ENCODE assay signal across 8 mouse cellular contexts in the genomic region with DNA sequence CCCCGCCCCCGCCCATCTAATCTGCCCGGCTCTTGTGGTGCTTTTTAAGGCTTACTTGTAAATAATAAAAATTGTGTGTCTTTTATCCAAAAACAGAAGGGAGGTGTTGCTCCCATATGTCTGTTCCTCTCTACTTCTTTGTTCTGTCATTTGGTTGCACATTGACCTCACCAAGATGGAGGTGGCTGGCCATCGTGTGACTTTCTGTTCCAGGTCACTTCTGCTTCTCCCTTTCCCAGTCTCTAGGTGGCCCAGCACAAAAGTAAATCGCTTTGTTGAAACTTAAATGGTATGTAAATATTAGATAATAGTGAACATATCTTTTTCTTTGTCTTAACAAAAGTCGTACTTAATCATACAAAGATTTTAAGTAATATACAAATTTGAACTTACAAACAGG. TPM values are rescaled to one million over a fixed set of nuclear protein-coding genes. Genes with fewer than 3 reads are reported as not detected.
A peak's percentile ranks its signal among the peaks of the same experiment; 100 is the strongest.
DNase-seq lines count a peak whose midpoint lies in the region; ATAC-seq and TF ChIP-seq lines count a peak whose summit lies in the region.

No protein-coding gene starts in this region.

- no peak for TF ChIP-seq EP300 in heart, adult 2 months (IDR thresholded peaks at IDR 0.05; ENCODE audit: insufficient read depth, low read depth, low read length)

- H3K4me3 ChIP-seq in heart, adult 2 months: peak overlapping the region; percentile 75; the same call in 1 of the 2 replicates
- peak overlapping the region; percentile 68 for H3K4me3 ChIP-seq in embryonic facial prominence, embryonic 13.5 days
- peak overlapping the region; percentile 72 for H3K4me3 ChIP-seq in intestine, postnatal 0 days (ENCODE audit: low read depth, low read length)
- peak overlapping the region; percentile 74 for H3K4me3 ChIP-seq in neural tube, embryonic 15.5 days (replicated peaks)

- H3K79me2 ChIP-seq in heart, adult 2 months (replicated peaks; ENCODE audit: control insufficient read depth, insufficient read depth, low read length): no peaks in the 10 kb centered on the region

- H3K9ac ChIP-seq in heart, adult 2 months (ENCODE audit: low read depth, low read length): no peak overlapping the region
- peak overlapping the region; percentile 72; the same call in 1 of the 2 replicates for H3K9ac ChIP-seq in embryonic facial prominence, embryonic 13.5 days
- H3K9ac ChIP-seq in intestine, postnatal 0 days (ENCODE audit: low read depth, low read length): no peak overlapping the region
- H3K9ac ChIP-seq in neural tube, embryonic 15.5 days (replicated peaks): no peak overlapping the region; the same call in 1 of the 2 replicates

- H3K27ac ChIP-seq in heart, adult 2 months: no peak overlapping the region
- no peak overlapping the region for H3K27ac ChIP-seq in embryonic facial prominence, embryonic 13.5 days
- peak overlapping the region; percentile 97; the same call in 1 of the 2 replicates for H3K27ac ChIP-seq in intestine, postnatal 0 days (ENCODE audit: low read depth, low read length)
- H3K27ac ChIP-seq in neural tube, embryonic 15.5 days (replicated peaks): peak overlapping the region; percentile 99

- intact Hi-C loops in heart, adult 2 months (cut with DNase I): loop anchor here (5.0 to 10.0 kb wide), 3 partner anchors 363 to 886 kb away; partner anchors contain the start of genes Chfr, Fbrsl1 and Gm15446
- intact Hi-C loops in heart, postnatal 14 days (cut with DNase I): loop anchor here (10.0 kb wide), 1 partner anchor 366 kb away; the partner anchor contains the start of gene Gm15446
- intact Hi-C loops in gastrocnemius, postnatal 36 days (cut with DNase I): loop anchor here (10.0 kb wide), 2 partner anchors 196 to 366 kb away; partner anchors contain the start of genes 4930522L14Rik and Gm15446

- WGBS in heart, adult 2 months: 19% methylated on average over 6 of the region's 6 CpGs
- WGBS in embryonic facial prominence, embryonic 13.5 days: 26% methylated on average over 6 of the region's 6 CpGs
- 21% methylated on average over 6 of the region's 6 CpGs for WGBS in intestine, postnatal 0 days
- 25% methylated on average over 6 of the region's 6 CpGs for WGBS in neural tube, embryonic 15.5 days

- DNase-seq in heart, adult 2 months: no peak
- DNase-seq in heart, postnatal 14 days: no peak
- peak; percentile 66 for DNase-seq in 3T3-L1 (ENCODE audit: low read depth, low spot score)
- no peak for DNase-seq in gastrocnemius, postnatal 36 days
- DNase-seq in kidney, adult 8-10 months: no peak

- peaks cover 33% of the 10 kb centered on the region for H3K9me3 ChIP-seq in embryonic facial prominence, embryonic 13.5 days
- peaks cover 15% of the 10 kb centered on the region for H3K9me3 ChIP-seq in intestine, postnatal 0 days (ENCODE audit: control insufficient read depth)
- H3K9me3 ChIP-seq in neural tube, embryonic 15.5 days (replicated peaks): no peaks in the 10 kb centered on the region; the same call in 1 of the 2 replicates

- H3K27me3 ChIP-seq in heart, adult 2 months (ENCODE audit: control insufficient read depth, insufficient read depth, low read length): no peaks in the 10 kb centered on the region
- H3K27me3 ChIP-seq in embryonic facial prominence, embryonic 13.5 days: no peaks in the 10 kb centered on the region
- no peaks in the 10 kb centered on the region for H3K27me3 ChIP-seq in intestine, postnatal 0 days (replicated peaks; ENCODE audit: control insufficient read depth, insufficient read depth, low read length)
- no peaks in the 10 kb centered on the region for H3K27me3 ChIP-seq in neural tube, embryonic 15.5 days (replicated peaks)

- no peaks in the 10 kb centered on the region for H3K4me1 ChIP-seq in heart, adult 2 months (ENCODE audit: control insufficient read depth, insufficient read depth, low read length)
- no peaks in the 10 kb centered on the region for H3K4me1 ChIP-seq in embryonic facial prominence, embryonic 13.5 days
- no peaks in the 10 kb centered on the region for H3K4me1 ChIP-seq in intestine, postnatal 0 days (replicated peaks; ENCODE audit: control insufficient read depth, insufficient read depth, low read length)
- no peaks in the 10 kb centered on the region for H3K4me1 ChIP-seq in neural tube, embryonic 15.5 days

- no peak for ATAC-seq in embryonic facial prominence, embryonic 13.5 days (ENCODE audit: insufficient number of reproducible peaks, insufficient read depth, low FRiP score, low TSS enrichment, low read depth)
- ATAC-seq in intestine, postnatal 0 days: no peak
- ATAC-seq in neural tube, embryonic 15.5 days (ENCODE audit: low FRiP score): no peak

- TF ChIP-seq POLR2A in heart, adult 2 months (IDR thresholded peaks at IDR 0.05; ENCODE audit: insufficient read depth, low read depth, low read length): no peak

- H3K36me3 ChIP-seq in heart, adult 2 months (ENCODE audit: control insufficient read depth, insufficient read depth, low read length): no peaks in the 10 kb centered on the region
- H3K36me3 ChIP-seq in embryonic facial prominence, embryonic 13.5 days: peaks cover 21% of the 10 kb centered on the region
- peaks cover 13% of the 10 kb centered on the region; the same call in 1 of the 2 replicates for H3K36me3 ChIP-seq in intestine, postnatal 0 days (ENCODE audit: control insufficient read depth, insufficient read depth)
- peaks cover 19% of the 10 kb centered on the region for H3K36me3 ChIP-seq in neural tube, embryonic 15.5 days

- no peak for TF ChIP-seq CTCF in heart, adult 2 months (IDR thresholded peaks at IDR 0.05)
- TF ChIP-seq CTCF in intestine, postnatal 0 days (IDR thresholded peaks at IDR 0.05; ENCODE audit: low read depth): no peak

- H3K4me2 ChIP-seq in embryonic facial prominence, embryonic 13.5 days: peak overlapping the region; percentile 59
- peak overlapping the region; percentile 69 for H3K4me2 ChIP-seq in intestine, postnatal 0 days (replicated peaks; ENCODE audit: low read depth)
- H3K4me2 ChIP-seq in neural tube, embryonic 15.5 days: peak overlapping the region; percentile 61

RNA-seq across cellular contexts. Expression of gene Crlf2, which starts 0.4 kb away (rescaled TPM):
- 1 to 10 TPM; 4.7 to 7.3 TPM for total RNA-seq in heart, adult 2 months (2021)
- polyA plus RNA-seq in heart, adult 2 months (2012; rRNA removed): 3.4 and 8.4 TPM in 2 replicates
- 10 to 100 TPM; 10.3 to 11.7 TPM for total RNA-seq in heart, postnatal 14 days (2021)
- polyA plus RNA-seq in embryonic facial prominence, embryonic 13.5 days (2015; fragmentation: Nextera tagmentation; extraction: Ambion mirVana): 6.7 and 7.3 TPM in 2 replicates
- polyA plus RNA-seq in intestine, postnatal 0 days (2015; fragmentation: Nextera tagmentation; extraction: Ambion mirVana): 12.0 and 13.1 TPM in 2 replicates
- 23.2 and 23.6 TPM in 2 replicates for polyA plus RNA-seq in neural tube, embryonic 15.5 days (2015; fragmentation: Nextera tagmentation; extraction: Ambion mirVana)
- 1 to 10 TPM; 2.5 to 3.0 TPM for total RNA-seq in gastrocnemius, postnatal 36 days (2021)

Comparison
In these comparisons a context has a peak if more than half of its experiments do, and no peak if none do; other contexts are left out.
1. H3K27ac ChIP-seq: peak in intestine, postnatal 0 days (single experiment) and neural tube, embryonic 15.5 days (single experiment); none in heart, adult 2 months (single experiment) and embryonic facial prominence, embryonic 13.5 days (single experiment).
2. Peak in every context shown above with its lines, with median percentiles within 50 percentile points of each other: H3K4me3 ChIP-seq and H3K4me2 ChIP-seq.